Mouse (Mus musculus): Measurements from ENCODE around the gene Itm2b. TPM values are rescaled to one million over a fixed set of nuclear protein-coding genes. Genes with fewer than 3 reads are reported as not detected.

Itm2b gene
- polyA plus RNA-seq, 1 experiment from 2014 or later, result 763 TPM

GRCm38 (mm10) chr14:73411729-73412128 is 26.6 kb upstream of the Itm2b start:
- Histone ChIP-seq H3K4me2 (no peak overlapping the region), H3K9me3 (replicated peaks) (no peaks in the 10 kb centered on the region), H3K27ac (replicated peaks) (no peak overlapping the region), H3K27me3 (replicated peaks) (no peaks in the 10 kb centered on the region), H3K9ac (replicated peaks) (no peak overlapping the region), H3K4me1 (peaks cover 5% of the 10 kb centered on the region), H3K4me3 (replicated peaks) (no peak overlapping the region), H3K36me3 (no peaks in the 10 kb centered on the region)
- no peak for ATAC-seq (ENCODE audit: low FRiP score)
- 88% methylated on average over 1 of the region's 1 CpGs for WGBS

GRCm38 (mm10) chr14:73410083-73410482 is 25.0 kb upstream of the Itm2b start:
- no peak overlapping the region for H3K4me2 ChIP-seq
- WGBS, result 84% methylated on average over 3 of the region's 3 CpGs
- H3K27ac ChIP-seq (replicated peaks), result no peak overlapping the region
- no peak overlapping the region for H3K9ac ChIP-seq (replicated peaks)
- H3K4me1 ChIP-seq, result no peaks in the 10 kb centered on the region
- H3K4me3 ChIP-seq (replicated peaks), result no peak overlapping the region
- H3K9me3 ChIP-seq (replicated peaks), result no peaks in the 10 kb centered on the region
- no peak for ATAC-seq (ENCODE audit: low FRiP score)
- H3K36me3 ChIP-seq, result no peaks in the 10 kb centered on the region
- no peaks in the 10 kb centered on the region for H3K27me3 ChIP-seq (replicated peaks)

- ATAC-seq (ENCODE audit: low FRiP score), result no peak
- 86% methylated on average over 4 of the region's 4 CpGs for WGBS
- no peaks in the 10 kb centered on the region for H3K27me3 ChIP-seq (replicated peaks)
- no peaks in the 10 kb centered on the region for H3K36me3 ChIP-seq
- no peak overlapping the region for H3K4me2 ChIP-seq
- no peak overlapping the region for H3K9ac ChIP-seq (replicated peaks)
- H3K9me3 ChIP-seq (replicated peaks), result no peaks in the 10 kb centered on the region
- H3K4me1 ChIP-seq, result no peaks in the 10 kb centered on the region
- no peak overlapping the region for H3K4me3 ChIP-seq (replicated peaks)
- no peak overlapping the region for H3K27ac ChIP-seq (replicated peaks)
Measured at GRCm38 (mm10) chr14:73408223-73408845, 23.2 kb upstream of the Itm2b start.

- no peak for ATAC-seq (ENCODE audit: low FRiP score)
- H3K4me1 ChIP-seq, result no peaks in the 10 kb centered on the region; the same call in 1 of the 2 replicates
- no peak overlapping the region for H3K4me3 ChIP-seq (replicated peaks)
- no peak overlapping the region for H3K9ac ChIP-seq (replicated peaks)
- no peak overlapping the region for H3K4me2 ChIP-seq
- no peaks in the 10 kb centered on the region for H3K27me3 ChIP-seq (replicated peaks)
- no peaks in the 10 kb centered on the region for H3K36me3 ChIP-seq
- H3K27ac ChIP-seq (replicated peaks), result no peak overlapping the region
- WGBS, result 84% methylated on average over 3 of the region's 3 CpGs
- H3K9me3 ChIP-seq (replicated peaks), result no peaks in the 10 kb centered on the region
Measured at GRCm38 (mm10) chr14:73404016-73404415, 18.9 kb upstream of the Itm2b start.

GRCm38 (mm10) chr14:73403351-73403750 is 18.3 kb upstream of the Itm2b start:
- H3K27ac ChIP-seq (replicated peaks), result no peak overlapping the region
- no peaks in the 10 kb centered on the region for H3K9me3 ChIP-seq (replicated peaks)
- no peaks in the 10 kb centered on the region for H3K36me3 ChIP-seq
- peaks cover 4% of the 10 kb centered on the region; the same call in 1 of the 2 replicates for H3K4me1 ChIP-seq
- H3K4me2 ChIP-seq, result no peak overlapping the region
- no peak for ATAC-seq (ENCODE audit: low FRiP score)
- no peaks in the 10 kb centered on the region for H3K27me3 ChIP-seq (replicated peaks)
- 73% methylated on average over 5 of the region's 5 CpGs for WGBS
- H3K4me3 ChIP-seq (replicated peaks), result no peak overlapping the region
- H3K9ac ChIP-seq (replicated peaks), result no peak overlapping the region

- H3K9me3 ChIP-seq (replicated peaks), result no peaks in the 10 kb centered on the region
- H3K27ac ChIP-seq (replicated peaks), result no peak overlapping the region
- no peak overlapping the region for H3K9ac ChIP-seq (replicated peaks)
- H3K27me3 ChIP-seq (replicated peaks), result no peaks in the 10 kb centered on the region
- 82% methylated on average over 11 of the region's 11 CpGs for WGBS
- H3K4me3 ChIP-seq (replicated peaks), result no peak overlapping the region
- no peak overlapping the region for H3K4me2 ChIP-seq
- peaks cover 4% of the 10 kb centered on the region; the same call in 1 of the 2 replicates for H3K4me1 ChIP-seq
- no peak for ATAC-seq (ENCODE audit: low FRiP score)
- H3K36me3 ChIP-seq, result no peaks in the 10 kb centered on the region
Measured at GRCm38 (mm10) chr14:73402296-73403035, 17.4 kb upstream of the Itm2b start.

GRCm38 (mm10) chr14:73401408-73401807 is 16.3 kb upstream of the Itm2b start:
- Histone ChIP-seq H3K27ac (replicated peaks) (no peak overlapping the region), H3K4me3 (replicated peaks) (no peak overlapping the region), H3K36me3 (no peaks in the 10 kb centered on the region), H3K4me1 (peaks cover 4% of the 10 kb centered on the region; the same call in 1 of the 2 replicates), H3K4me2 (no peak overlapping the region), H3K9me3 (replicated peaks) (no peaks in the 10 kb centered on the region), H3K27me3 (replicated peaks) (no peaks in the 10 kb centered on the region), H3K9ac (replicated peaks) (no peak overlapping the region)
- WGBS, result 82% methylated on average over 3 of the region's 3 CpGs
- ATAC-seq (ENCODE audit: low FRiP score), result no peak

GRCm38 (mm10) chr14:73399866-73400618 is 15.0 kb upstream of the Itm2b start:
- WGBS, result 27% methylated on average over 15 of the region's 15 CpGs
- no peaks in the 10 kb centered on the region for H3K36me3 ChIP-seq
- H3K4me3 ChIP-seq (replicated peaks), result no peak overlapping the region

GRCm38 (mm10) chr14:73398367-73398996 is 13.4 kb upstream of the Itm2b start:
- no peaks in the 10 kb centered on the region for H3K27me3 ChIP-seq (replicated peaks)
- no peaks in the 10 kb centered on the region for H3K36me3 ChIP-seq
- no peak overlapping the region for H3K4me2 ChIP-seq
- H3K4me3 ChIP-seq (replicated peaks), result no peak overlapping the region
- no peak overlapping the region for H3K9ac ChIP-seq (replicated peaks)
- no peak for ATAC-seq (ENCODE audit: low FRiP score)
- 60% methylated on average over 8 of the region's 8 CpGs for WGBS
- H3K27ac ChIP-seq (replicated peaks), result no peak overlapping the region
- H3K4me1 ChIP-seq, result peaks cover 4% of the 10 kb centered on the region; the same call in 1 of the 2 replicates
- H3K9me3 ChIP-seq (replicated peaks), result no peaks in the 10 kb centered on the region

More at GRCm38 (mm10) chr14:73399866-73400618, 15.0 kb upstream of the Itm2b start:
- no peak overlapping the region for H3K4me2 ChIP-seq
- H3K27ac ChIP-seq (replicated peaks), result no peak overlapping the region
- peaks cover 4% of the 10 kb centered on the region; the same call in 1 of the 2 replicates for H3K4me1 ChIP-seq
- H3K27me3 ChIP-seq (replicated peaks), result no peaks in the 10 kb centered on the region
- H3K9me3 ChIP-seq (replicated peaks), result no peaks in the 10 kb centered on the region
- ATAC-seq (ENCODE audit: low FRiP score), result no peak
- no peak overlapping the region for H3K9ac ChIP-seq (replicated peaks)

GRCm38 (mm10) chr14:73395750-73396149 is 10.7 kb upstream of the Itm2b start:
- 66% methylated on average over 5 of the region's 5 CpGs for WGBS
- Histone ChIP-seq H3K27me3 (replicated peaks) (no peaks in the 10 kb centered on the region), H3K27ac (replicated peaks) (no peak overlapping the region), H3K4me3 (replicated peaks) (no peak overlapping the region), H3K4me2 (no peak overlapping the region), H3K9me3 (replicated peaks) (no peaks in the 10 kb centered on the region), H3K4me1 (peaks cover 4% of the 10 kb centered on the region; the same call in 1 of the 2 replicates), H3K9ac (replicated peaks) (no peak overlapping the region), H3K36me3 (no peaks in the 10 kb centered on the region)
- no peak for ATAC-seq (ENCODE audit: low FRiP score)

- H3K4me1 ChIP-seq, result 0 out of 2 replicates have a peak, but pooled peaks cover 4% of the 10 kb centered on the region
- no peaks in the 10 kb centered on the region for H3K27me3 ChIP-seq (replicated peaks)
- no peaks in the 10 kb centered on the region for H3K9me3 ChIP-seq (replicated peaks)
- no peak overlapping the region for H3K4me2 ChIP-seq
- H3K9ac ChIP-seq (replicated peaks), result no peak overlapping the region
- WGBS, result 83% methylated on average over 5 of the region's 5 CpGs
- ATAC-seq (ENCODE audit: low FRiP score), result no peak
- no peak overlapping the region for H3K27ac ChIP-seq (replicated peaks)
- H3K36me3 ChIP-seq, result no peaks in the 10 kb centered on the region
- H3K4me3 ChIP-seq (replicated peaks), result no peak overlapping the region
Measured at GRCm38 (mm10) chr14:73394263-73395006, 9.3 kb upstream of the Itm2b start.
